Mouse (Mus musculus) CH12.LX (cell line): Measurements from ENCODE around the gene Spast. TPM values are rescaled to one million over a fixed set of nuclear protein-coding genes. Genes with fewer than 3 reads are reported as not detected.

ENCODE experiments used
- DNase-seq: peaks from one replicate; pipeline ENCODE4 v3.0.0-alpha.2; 2013; ENCODE audit errors: extremely low read depth
- H3K27ac ChIP-seq: 2 replicates; pipeline ENCODE4 v1.5.1; 2012; ENCODE audit warnings: low read depth, mild to moderate bottlenecking, control low read depth, moderate library complexity; ENCODE audit not compliant: insufficient read depth
- H3K27me3 ChIP-seq: replicated peaks from 2 replicates; pipeline ENCODE3; 2012; ENCODE audit warnings: inconsistent platforms
- H3K36me3 ChIP-seq, 2 experiments: replicated peaks in 1 of 2; 2 replicates each; pipeline versions ENCODE3 to v1.6.1; 2012; ENCODE audit warnings: inconsistent platforms in 1 of 2, low read length in 1 of 2, mild to moderate bottlenecking in 1 of 2, mixed read lengths in 1 of 2, moderate library complexity in 1 of 2; ENCODE audit not compliant: control insufficient read depth in 1 of 2, insufficient read depth in 1 of 2
- H3K4me1 ChIP-seq, 2 experiments: 2 replicates each; pipeline ENCODE4 v1.6.1; 2012; ENCODE audit warnings: inconsistent platforms in 1 of 2, moderate library complexity in 1 of 2; ENCODE audit not compliant: insufficient read depth in 2 of 2, control insufficient read depth in 1 of 2
- H3K4me2 ChIP-seq: 2 replicates; pipeline ENCODE4 v1.6.1; 2012; ENCODE audit warnings: low read depth, mild to moderate bottlenecking, control low read depth; ENCODE audit not compliant: poor library complexity, insufficient read depth, severe bottlenecking
- H3K4me3 ChIP-seq, 3 experiments: fragments of 150-350 bp in 1 of 3; sonication (generic) in 1 of 3; replicated peaks in 1 of 3; 2 replicates each; pipeline versions ENCODE3 to v1.5.1; 2011 to 2012; ENCODE audit warnings: low read depth in 2 of 3, low read length in 2 of 3, mild to moderate bottlenecking in 2 of 3, moderate library complexity in 2 of 3, control low read depth in 1 of 3, improper control_type of control experiment in 1 of 3, inconsistent platforms in 1 of 3, mixed read lengths in 1 of 3; ENCODE audit not compliant: poor library complexity in 1 of 3
- H3K79me2 ChIP-seq: replicated peaks from 2 replicates; pipeline ENCODE4 v1.6.1; 2012; ENCODE audit warnings: mild to moderate bottlenecking, moderate library complexity; ENCODE audit not compliant: control insufficient read depth, poor library complexity, insufficient read depth, severe bottlenecking; ENCODE audit errors: extremely low read depth
- H3K9ac ChIP-seq: 2 replicates; pipeline ENCODE4 v1.6.1; 2012; ENCODE audit warnings: low read depth, mild to moderate bottlenecking, control low read depth, moderate library complexity; ENCODE audit not compliant: insufficient read depth
- H3K9me3 ChIP-seq: replicated peaks from 2 replicates; pipeline ENCODE3; 2012; ENCODE audit warnings: low read length, inconsistent platforms, mixed read lengths
- BHLHE40 ChIP-seq: IDR thresholded peaks from 2 replicates; pipeline ENCODE4 v1.6.1; 2011; ENCODE audit warnings: mild to moderate bottlenecking, low read depth, low read length, improper control_type of control experiment
- CHD1 ChIP-seq: IDR thresholded peaks from 2 replicates; pipeline ENCODE4 v1.6.1; 2012; ENCODE audit warnings: low read depth, low read length, improper control_type of control experiment, inconsistent platforms
- CHD2 ChIP-seq: IDR thresholded peaks from 2 replicates; pipeline ENCODE4 v1.6.1; 2011; ENCODE audit warnings: low read length, improper control_type of control experiment
- CTCF ChIP-seq, 2 experiments: IDR thresholded peaks in 1 of 2; conservative IDR thresholded peaks in 1 of 2; 2 replicates each; pipeline ENCODE4 v1.5.1; 2011 to 2012; ENCODE audit warnings: low read depth in 2 of 2, low read length in 2 of 2, improper control_type of control experiment in 1 of 2, inconsistent platforms in 1 of 2, mild to moderate bottlenecking in 1 of 2, moderate library complexity in 1 of 2
- E2F4 ChIP-seq: IDR thresholded peaks from 2 replicates; pipeline ENCODE4 v1.6.1; 2011; ENCODE audit warnings: low read depth, low read length, improper control_type of control experiment; ENCODE audit not compliant: insufficient replicate concordance
- ELF1 ChIP-seq: IDR thresholded peaks from 2 replicates; pipeline ENCODE4 v1.6.1; 2014; ENCODE audit warnings: low read depth, mild to moderate bottlenecking, inconsistent platforms, low read length, improper control_type of control experiment
- EP300 ChIP-seq: IDR thresholded peaks from 2 replicates; pipeline ENCODE4 v1.6.1; 2011; ENCODE audit warnings: low read length, improper control_type of control experiment
- ETS1 ChIP-seq: conservative IDR thresholded peaks from 2 replicates; pipeline ENCODE4 v1.6.1; 2012; ENCODE audit warnings: low read depth, mild to moderate bottlenecking, inconsistent platforms, low read length, improper control_type of control experiment, moderate library complexity
- GABPA ChIP-seq: IDR thresholded peaks from 2 replicates; pipeline ENCODE4 v1.6.1; 2012; ENCODE audit warnings: low read depth, low read length, improper control_type of control experiment, inconsistent platforms; ENCODE audit not compliant: insufficient replicate concordance
- HCFC1 ChIP-seq: IDR thresholded peaks from 2 replicates; pipeline ENCODE4 v1.6.1; 2012; ENCODE audit warnings: low read depth, mild to moderate bottlenecking, inconsistent platforms, low read length, improper control_type of control experiment
- IRF4 ChIP-seq: IDR thresholded peaks from 2 replicates; pipeline ENCODE4 v1.6.1; 2014; ENCODE audit warnings: low read depth, mild to moderate bottlenecking, inconsistent platforms, low read length, improper control_type of control experiment
- JUN ChIP-seq: IDR thresholded peaks from 2 replicates; pipeline ENCODE4 v1.6.1; 2011; ENCODE audit warnings: low read depth, mild to moderate bottlenecking, low read length, improper control_type of control experiment, moderate library complexity; ENCODE audit not compliant: insufficient read depth
- JUND ChIP-seq: conservative IDR thresholded peaks from 2 replicates; pipeline ENCODE4 v1.6.1; 2011; ENCODE audit warnings: low read depth, low read length, improper control_type of control experiment
- KAT2A ChIP-seq: IDR thresholded peaks from 2 replicates; pipeline ENCODE4 v1.6.1; 2012; ENCODE audit warnings: low read length, improper control_type of control experiment, inconsistent platforms; ENCODE audit not compliant: insufficient replicate concordance
- MAFK ChIP-seq: IDR thresholded peaks from 2 replicates; pipeline ENCODE4 v1.6.1; 2011; ENCODE audit warnings: low read length, improper control_type of control experiment; ENCODE audit not compliant: insufficient replicate concordance
- MAX ChIP-seq: IDR thresholded peaks from 2 replicates; pipeline ENCODE4 v1.6.1; 2011; ENCODE audit warnings: low read length, improper control_type of control experiment
- MAZ ChIP-seq: IDR thresholded peaks from 2 replicates; pipeline ENCODE4 v1.6.1; 2012; ENCODE audit warnings: low read depth, mild to moderate bottlenecking, inconsistent platforms, low read length, improper control_type of control experiment, moderate library complexity
- MEF2A ChIP-seq: IDR thresholded peaks from 2 replicates; pipeline ENCODE4 v1.6.1; 2014; ENCODE audit warnings: low read depth, mild to moderate bottlenecking, inconsistent platforms, low read length, improper control_type of control experiment, borderline replicate concordance
- MXI1 ChIP-seq: IDR thresholded peaks from 2 replicates; pipeline ENCODE4 v1.6.1; 2011; ENCODE audit warnings: mild to moderate bottlenecking, low read depth, low read length, improper control_type of control experiment
- MYC ChIP-seq: IDR thresholded peaks from 2 replicates; pipeline ENCODE4 v1.6.1; 2011; ENCODE audit warnings: low read depth, mild to moderate bottlenecking, improper control_type of control experiment, low read length
- NELFE ChIP-seq: IDR thresholded peaks from 2 replicates; pipeline ENCODE4 v1.6.1; 2011; ENCODE audit warnings: low read depth, low read length, improper control_type of control experiment
- NRF1 ChIP-seq: IDR thresholded peaks from 2 replicates; pipeline ENCODE4 v1.6.1; 2014; ENCODE audit warnings: low read depth, mild to moderate bottlenecking, inconsistent platforms, low read length, improper control_type of control experiment, moderate library complexity
- PAX5 ChIP-seq: IDR thresholded peaks from 2 replicates; pipeline ENCODE4 v1.6.1; 2012; ENCODE audit warnings: low read length, inconsistent platforms, mixed read lengths
- POLR2A ChIP-seq: IDR thresholded peaks from 2 replicates; pipeline ENCODE4 v1.6.1; 2011; ENCODE audit warnings: low read depth, mild to moderate bottlenecking, improper control_type of control experiment, low read length
- POLR2AphosphoS2 ChIP-seq: IDR thresholded peaks from 2 replicates; pipeline ENCODE4 v1.6.1; 2011; ENCODE audit warnings: low read depth, low read length, improper control_type of control experiment
- RAD21 ChIP-seq: IDR thresholded peaks from 2 replicates; pipeline ENCODE4 v1.6.1; 2011; ENCODE audit warnings: low read depth, mild to moderate bottlenecking, low read length, improper control_type of control experiment, moderate library complexity
- RCOR1 ChIP-seq: conservative IDR thresholded peaks from 2 replicates; pipeline ENCODE4 v1.6.1; 2012; ENCODE audit warnings: low read depth, mild to moderate bottlenecking, inconsistent platforms, low read length, improper control_type of control experiment
- SIN3A ChIP-seq: IDR thresholded peaks from 2 replicates; pipeline ENCODE4 v1.6.1; 2012; ENCODE audit warnings: low read length, improper control_type of control experiment, inconsistent platforms
- SMC3 ChIP-seq: IDR thresholded peaks from 2 replicates; pipeline ENCODE4 v1.6.1; 2011; ENCODE audit warnings: low read depth, low read length, improper control_type of control experiment
- TBP ChIP-seq: conservative IDR thresholded peaks from 2 replicates; pipeline ENCODE4 v1.6.1; 2011; ENCODE audit warnings: low read depth, low read length, improper control_type of control experiment
- TCF12 ChIP-seq: IDR thresholded peaks from 2 replicates; pipeline ENCODE4 v1.6.1; 2014; ENCODE audit warnings: low read depth, mild to moderate bottlenecking, inconsistent platforms, low read length, improper control_type of control experiment
- UBTF ChIP-seq: IDR thresholded peaks from 2 replicates; pipeline ENCODE4 v1.6.1; 2012; ENCODE audit warnings: low read depth, mild to moderate bottlenecking, inconsistent platforms, low read length, improper control_type of control experiment, moderate library complexity
- USF1 ChIP-seq: IDR thresholded peaks from 2 replicates; pipeline ENCODE4 v1.6.1; 2014; ENCODE audit warnings: low read depth, mild to moderate bottlenecking, inconsistent platforms, low read length, improper control_type of control experiment
- USF2 ChIP-seq: conservative IDR thresholded peaks from 2 replicates; pipeline ENCODE4 v1.6.1; 2011; ENCODE audit warnings: low read depth, low read length, improper control_type of control experiment
- ZC3H11A ChIP-seq: IDR thresholded peaks from 2 replicates; pipeline ENCODE4 v1.6.1; 2012; ENCODE audit warnings: low read depth, mild to moderate bottlenecking, inconsistent platforms, low read length, improper control_type of control experiment
- ZKSCAN1 ChIP-seq: IDR thresholded peaks from 2 replicates; pipeline ENCODE4 v1.6.1; 2012; ENCODE audit warnings: low read depth, inconsistent platforms, low read length, improper control_type of control experiment, borderline replicate concordance
- ZMIZ1 ChIP-seq: IDR thresholded peaks from 2 replicates; pipeline ENCODE4 v1.6.1; 2012; ENCODE audit warnings: low read depth, mild to moderate bottlenecking, inconsistent platforms, low read length, improper control_type of control experiment
- ZNF384 ChIP-seq: IDR thresholded peaks from 2 replicates; pipeline ENCODE4 v1.6.1; 2012; ENCODE audit warnings: low read depth, low read length, improper control_type of control experiment, inconsistent platforms
- dilution Hi-C: fragments of 300-500 bp; cut with MboI; formaldehyde crosslinking; loops from 2 replicates; pipeline ENCODE4 v1.14.3; 2020; ENCODE audit warnings: low sequenced_read_pairs; ENCODE audit not compliant: extremely low pct_unique_long_range_greater_than_20kb, extremely low pct_ligation_motif_present
- in situ Hi-C: fragments of 300-500 bp; cut with MboI; formaldehyde crosslinking; loops from 3 replicates; pipeline ENCODE4 v1.14.3; 2019; ENCODE audit warnings: low sequenced_read_pairs, low pct_ligation_motif_present, low pct_unique_long_range_greater_than_20kb, mixed read lengths
- polyA plus RNA-seq: library from polyadenylated mRNA; unstranded; fragments of >175 nt; gene quantifications from 2 replicates; pipeline ENCODE4 v1.2.1, GENCODE M21; 2012; ENCODE audit warnings: low read depth; ENCODE audit not compliant: insufficient read length
- total RNA-seq, 2 experiments: library from RNA; depleted of rRNA; stranded (reverse); fragments of 300-350 nt in 1 of 2; fragments of >200 nt in 1 of 2; gene quantifications; 2 replicates each; pipeline ENCODE4 v1.2.3; 2012 to 2014

Spast gene
- total and polyA plus RNA-seq, 3 experiments: 15.0 to 26.8 (median 21.7) TPM

DNA sequence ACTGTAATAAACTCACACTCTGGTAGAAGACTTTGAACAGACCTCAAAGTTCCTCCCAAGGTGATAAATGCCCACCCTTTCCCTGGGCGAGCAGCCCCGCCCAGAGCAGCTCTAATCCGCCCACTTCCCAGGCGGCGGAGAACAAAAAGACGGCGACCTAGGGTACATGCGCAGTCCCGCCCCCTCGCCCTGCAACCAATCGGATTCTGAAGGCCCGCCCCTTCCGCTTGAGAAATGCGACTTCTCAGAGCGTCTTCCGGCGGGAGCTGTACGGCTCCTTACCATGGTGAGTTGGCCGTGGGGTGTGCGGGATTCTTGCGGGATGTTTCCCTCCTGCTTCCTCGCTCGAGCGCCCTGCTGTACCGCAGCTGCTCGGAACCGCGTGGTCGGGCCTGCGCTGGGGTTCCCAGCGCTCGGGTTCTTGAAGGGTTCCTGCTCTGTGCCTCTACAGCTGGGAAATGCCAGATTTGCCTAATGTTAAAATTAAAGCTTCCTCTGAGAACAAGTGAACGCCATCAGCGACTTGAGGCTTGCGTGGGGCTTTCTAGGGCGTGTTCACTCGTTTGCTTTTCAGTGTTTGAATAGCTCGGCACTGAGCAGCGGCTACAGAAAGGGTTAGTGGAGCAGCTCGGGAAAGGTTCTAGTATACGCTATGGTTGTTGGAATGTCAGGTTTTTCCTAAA is 56.7 kb downstream of the Spast start, which contains the start of gene Slc30a6:
Gene Slc30a6, plus strand, starts transcription at position 226 of the 683 bp plus-strand sequence.
- H3K27ac ChIP-seq: peak within 1 kb of the TSS; percentile 0; the same call in 1 of the 2 replicates
- peaks cover 27% of the 10 kb centered on the region for H3K79me2 ChIP-seq
- peak; percentile 74 for TF ChIP-seq ELF1
- no peak for TF ChIP-seq UBTF
- TF ChIP-seq PAX5: no peak
- TF ChIP-seq JUN: no peak
- TF ChIP-seq SIN3A: peak; percentile 91
- peak; percentile 77 for TF ChIP-seq CHD2
- TF ChIP-seq POLR2A: peak; percentile 97
- no peak for TF ChIP-seq SMC3
- peak; percentile 88 for TF ChIP-seq TCF12
- no peak for TF ChIP-seq RAD21
- no peak for TF ChIP-seq USF1
- peak; percentile 55; the same call in 1 of the 2 replicates for TF ChIP-seq MAZ
- peak; percentile 48; the same call in 1 of the 2 replicates for TF ChIP-seq IRF4
- TF ChIP-seq ZKSCAN1: no peak
- TF ChIP-seq ZMIZ1: peak; percentile 92
- peak; percentile 89 for TF ChIP-seq POLR2AphosphoS2
- TF ChIP-seq ETS1: 0 out of 2 replicates have a peak, but pooled peaks have one; percentile 14
- peak; percentile 89 for TF ChIP-seq TBP
- TF ChIP-seq HCFC1: peak; percentile 83
- TF ChIP-seq MAFK: no peak
- TF ChIP-seq CTCF (conservative IDR thresholded peaks at IDR 0.05 in 1 of 2, IDR thresholded peaks at IDR 0.05 in 1 of 2; ENCODE audit: low read depth in 2 of 2, low read length in 2 of 2): no peak
- TF ChIP-seq USF2: no peak
- 0 out of 2 replicates have a peak, but pooled peaks have one; percentile 7 for TF ChIP-seq E2F4
- peak; percentile 74; the same call in 1 of the 2 replicates for TF ChIP-seq RCOR1
- TF ChIP-seq NELFE: peak; percentile 97
- TF ChIP-seq ZC3H11A: no peak
- peak; percentile 87 for TF ChIP-seq NRF1
- 0 out of 2 replicates have a peak, but pooled peaks have one; percentile 10 for TF ChIP-seq MYC
- no peak for TF ChIP-seq BHLHE40
- no peak for TF ChIP-seq ZNF384
- no peak; the same call in 1 of the 2 replicates for TF ChIP-seq MEF2A
- TF ChIP-seq EP300: no peak
- TF ChIP-seq KAT2A: peak; percentile 75; the same call in 1 of the 2 replicates
- TF ChIP-seq MXI1: no peak; the same call in none of the 2 replicates
- no peak for TF ChIP-seq CHD1
- TF ChIP-seq JUND: no peak
- TF ChIP-seq MAX: no peak; the same call in 1 of the 2 replicates
- no peak for TF ChIP-seq GABPA
- peak within 1 kb of the TSS; percentile 96 for H3K9ac ChIP-seq
- in situ Hi-C loops (no loop called here), dilution Hi-C loops (no loop called here)
- H3K4me3 ChIP-seq: peak within 1 kb of the TSS; percentile 67 to 99 (median 93)
- no peaks in the 10 kb centered on the region for H3K27me3 ChIP-seq
- H3K4me2 ChIP-seq: peak within 1 kb of the TSS; percentile 97
- peaks cover 4 to 17% of the 10 kb centered on the region in 2 experiments for H3K4me1 ChIP-seq
- DNase-seq: peak; percentile 98
- H3K36me3 ChIP-seq: peaks cover 3 to 13% of the 10 kb centered on the region in 2 experiments
- no peaks in the 10 kb centered on the region for H3K9me3 ChIP-seq
